Mouse (Mus musculus) embryonic facial prominence, embryonic 15.5 days (tissue): ENCODE data around the gene Vmn1r76. TPM values are rescaled to one million over a fixed set of nuclear protein-coding genes. Genes with fewer than 3 reads are reported as not detected.

Experiments used
- ATAC-seq: fragments of 200-750 bp; cut with Nextera tagmentation; 2 replicates; pipeline ENCODE4 v1.8.0; 2017; ENCODE audit warnings: low read depth, moderate TSS enrichment; ENCODE audit not compliant: insufficient number of reproducible peaks, low FRiP score, low TSS enrichment
- H3K27ac ChIP-seq: fragments of 300-500 bp; sonication (generic); replicated peaks from 2 replicates; pipeline ENCODE4 v1.5.1; 2015; ENCODE audit warnings: mild to moderate bottlenecking, inconsistent platforms
- H3K27me3 ChIP-seq: fragments of 300-500 bp; sonication (generic); 2 replicates; pipeline ENCODE4 v1.6.1; 2015; ENCODE audit warnings: inconsistent platforms
- H3K36me3 ChIP-seq: fragments of 300-500 bp; sonication (generic); 2 replicates; pipeline ENCODE4 v1.6.1; 2015; ENCODE audit warnings: mild to moderate bottlenecking, inconsistent platforms
- H3K4me1 ChIP-seq: fragments of 300-500 bp; sonication (generic); 2 replicates; pipeline ENCODE4 v1.6.1; 2015; ENCODE audit warnings: inconsistent platforms
- H3K4me2 ChIP-seq: fragments of 300-500 bp; sonication (generic); replicated peaks from 2 replicates; pipeline ENCODE4 v1.6.1; 2015; ENCODE audit warnings: mild to moderate bottlenecking, inconsistent platforms
- H3K4me3 ChIP-seq: fragments of 300-500 bp; sonication (generic); replicated peaks from 2 replicates; pipeline ENCODE4 v1.5.1; 2015; ENCODE audit warnings: mild to moderate bottlenecking, inconsistent platforms
- H3K9ac ChIP-seq: fragments of 300-500 bp; sonication (generic); 2 replicates; pipeline ENCODE4 v1.6.1; 2015; ENCODE audit warnings: inconsistent platforms
- H3K9me3 ChIP-seq: fragments of 300-500 bp; sonication (generic); replicated peaks from 2 replicates; pipeline ENCODE4 v1.6.1; 2016; ENCODE audit warnings: inconsistent platforms
- WGBS: fragments of 180-500 bp; shearing (Covaris S2); methylation state at CpG from one replicate; pipeline ENCODE4 v1.1.7; 2015; 5-methylcytosine and 5-hydroxymethylcytosine counted together
- polyA plus RNA-seq: library from polyadenylated mRNA; unstranded; fragments of >200 nt; fragmentation: Nextera tagmentation; extraction: Ambion mirVana; gene quantifications from 2 replicates; pipeline ENCODE4 v1.2.1, GENCODE M21; 2015

Vmn1r76 gene
- not detected in 2 replicates for polyA plus RNA-seq

- H3K9ac ChIP-seq = no peak within 1 kb of the TSS
These were observed at the start of gene Vmn1r76 for GRCm38 (mm10) chr7:11938113-11938512. Vmn1r76 (minus strand) TSS chr7:11938213.

GRCm38 (mm10) chr7:11972611-11973010 is 34.6 kb upstream of the Vmn1r76 start:
- Histone ChIP-seq H3K4me3 (no peak overlapping the region), H3K27ac (no peak overlapping the region), H3K9ac (no peak overlapping the region), H3K4me1 (no peaks in the 10 kb centered on the region), H3K9me3 (peaks cover 15% of the 10 kb centered on the region; the same call in 1 of the 2 replicates), H3K27me3 (no peaks in the 10 kb centered on the region), H3K4me2 (no peak overlapping the region), H3K36me3 (no peaks in the 10 kb centered on the region)
- no peak for ATAC-seq

More at GRCm38 (mm10) chr7:11938113-11938512, at the start of gene Vmn1r76:
- Histone ChIP-seq H3K4me2 (no peak within 1 kb of the TSS), H3K4me1 (no peaks in the 10 kb centered on the region), H3K9me3 (peaks cover 4% of the 10 kb centered on the region; the same call in 1 of the 2 replicates), H3K27me3 (no peaks in the 10 kb centered on the region), H3K36me3 (no peaks in the 10 kb centered on the region), H3K27ac (no peak within 1 kb of the TSS), H3K4me3 (no peak within 1 kb of the TSS)
- ATAC-seq = no peak

GRCm38 (mm10) chr7:11947991-11948390 is 10.0 kb upstream of the Vmn1r76 start:
- no peak for ATAC-seq
- no peaks in the 10 kb centered on the region for H3K27me3 ChIP-seq
- H3K4me2 ChIP-seq = no peak overlapping the region
- no peak overlapping the region for H3K27ac ChIP-seq
- WGBS = 69% methylated on average over 3 of the region's 3 CpGs
- no peak overlapping the region for H3K9ac ChIP-seq
- no peak overlapping the region for H3K4me3 ChIP-seq
- no peaks in the 10 kb centered on the region for H3K36me3 ChIP-seq
- no peaks in the 10 kb centered on the region for H3K4me1 ChIP-seq
- H3K9me3 ChIP-seq = peaks cover 19% of the 10 kb centered on the region; the same call in 1 of the 2 replicates

GRCm38 (mm10) chr7:11874330-11874729 is 63.7 kb downstream of the Vmn1r76 start, which contains the start of gene Vmn1r75:
Vmn1r75 (plus strand) TSS chr7:11874630.
- no peak for ATAC-seq
- Histone ChIP-seq H3K4me3 (no peak within 1 kb of the TSS), H3K4me2 (no peak within 1 kb of the TSS), H3K36me3 (no peaks in the 10 kb centered on the region), H3K4me1 (no peaks in the 10 kb centered on the region), H3K9me3 (peaks cover 5% of the 10 kb centered on the region; the same call in 1 of the 2 replicates), H3K27ac (no peak within 1 kb of the TSS), H3K27me3 (no peaks in the 10 kb centered on the region), H3K9ac (no peak within 1 kb of the TSS)

Other genes starting within 250 kb of the Vmn1r76 start
- gene Vmn1r73, start 207.9 kb downstream of the Vmn1r76 start, polyA plus RNA-seq = 0.05 TPM in 1 of 2 replicates, not detected in the other
- not detected in 2 replicates for gene Vmn1r74, start 104.2 kb downstream of the Vmn1r76 start, polyA plus RNA-seq
- not detected in 2 replicates for gene Vmn1r75, start 63.6 kb downstream of the Vmn1r76 start, polyA plus RNA-seq
- not detected in 2 replicates for gene Vmn1r77, start 98.5 kb upstream of the Vmn1r76 start, polyA plus RNA-seq
- gene Vmn1r78, start 212.0 kb upstream of the Vmn1r76 start, polyA plus RNA-seq = 0.05 TPM in 1 of 2 replicates, not detected in the other
- not detected in 2 replicates for gene Vmn1r79, start 233.1 kb upstream of the Vmn1r76 start, polyA plus RNA-seq